Mouse (Mus musculus): ENCODE measurements around the gene Iqgap2. TPM values are rescaled to one million over a fixed set of nuclear protein-coding genes. Genes with fewer than 3 reads are reported as not detected.

The Iqgap2 gene
- 4.0 and 5.0 TPM in 2 replicates for polyA plus RNA-seq (2015; fragmentation: Nextera tagmentation; extraction: Ambion mirVana)

DNA sequence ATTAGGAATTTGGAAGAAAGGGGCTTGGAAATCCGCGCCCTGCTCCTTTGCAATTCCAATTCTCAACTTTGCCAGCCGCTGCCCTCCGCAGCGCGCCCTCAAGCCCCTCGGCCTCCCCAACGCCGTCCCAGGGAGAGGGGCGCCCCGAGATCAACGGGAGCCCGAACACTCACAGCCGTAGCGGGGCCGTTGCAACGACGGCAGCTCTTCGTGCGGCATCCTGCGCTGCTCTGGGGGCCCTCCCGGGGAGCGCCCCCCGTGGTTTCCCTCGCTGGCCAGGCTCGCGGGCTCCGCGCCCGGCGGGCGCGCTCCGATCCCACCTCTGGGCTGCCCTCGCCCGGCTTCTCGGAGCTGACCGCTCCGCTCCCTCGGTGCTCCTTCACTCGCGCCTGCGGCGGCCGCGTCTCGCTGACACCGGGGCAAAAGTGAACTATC is at the start of gene Iqgap2:
Iqgap2 (minus strand) TSS at position 432 of the 435 bp plus-strand sequence.
- Histone ChIP-seq H3K9ac (replicated peaks; ENCODE audit: low read depth, low read length) (peak within 1 kb of the TSS; percentile 76), H3K9me3 (ENCODE audit: control insufficient read depth, low read length) (no peaks in the 10 kb centered on the region), H3K27me3 (replicated peaks; ENCODE audit: control insufficient read depth, insufficient read depth, low read length) (no peaks in the 10 kb centered on the region), H3K27ac (ENCODE audit: low read length) (no peak within 1 kb of the TSS), H3K36me3 (ENCODE audit: control insufficient read depth, insufficient read depth) (no peaks in the 10 kb centered on the region), H3K4me1 (replicated peaks; ENCODE audit: control insufficient read depth, insufficient read depth, low read length) (peaks cover 22% of the 10 kb centered on the region), H3K4me2 (ENCODE audit: low read length) (peak within 1 kb of the TSS; percentile 64), H3K4me3 (replicated peaks; ENCODE audit: low read length) (peak within 1 kb of the TSS; percentile 79)
- WGBS, result under 1% methylated on average over 45 of the region's 48 CpGs
- peak; percentile 64 for ATAC-seq

DNA sequence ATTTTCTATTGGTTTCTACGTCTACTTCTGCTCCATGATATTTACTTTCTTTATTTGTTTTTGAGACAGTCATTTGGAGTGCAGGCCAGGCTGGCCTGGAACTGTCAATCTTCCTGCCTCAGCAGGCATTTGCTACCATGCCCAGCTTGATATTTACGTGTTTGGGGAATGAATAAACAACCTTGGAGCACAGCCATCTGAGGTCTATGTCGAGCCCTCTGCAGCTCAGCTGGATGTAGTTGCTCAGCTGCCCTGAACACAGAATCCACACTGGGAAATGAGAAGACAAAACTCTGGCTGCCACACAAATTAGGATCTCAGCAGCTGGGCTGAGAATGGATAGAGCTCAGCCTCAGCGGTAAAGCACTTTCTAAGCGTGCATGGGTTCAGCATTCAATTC is 49.1 kb upstream of the Iqgap2 start:
- Histone ChIP-seq H3K27me3 (replicated peaks; ENCODE audit: control insufficient read depth, insufficient read depth, low read length) (no peaks in the 10 kb centered on the region), H3K4me1 (replicated peaks; ENCODE audit: control insufficient read depth, insufficient read depth, low read length) (no peaks in the 10 kb centered on the region), H3K4me3 (replicated peaks; ENCODE audit: low read length) (no peak overlapping the region), H3K27ac (ENCODE audit: low read length) (no peak overlapping the region), H3K9me3 (ENCODE audit: control insufficient read depth, low read length) (no peaks in the 10 kb centered on the region), H3K9ac (replicated peaks; ENCODE audit: low read depth, low read length) (no peak overlapping the region), H3K4me2 (ENCODE audit: low read length) (no peak overlapping the region), H3K36me3 (ENCODE audit: control insufficient read depth, insufficient read depth) (no peaks in the 10 kb centered on the region)
- no peak for ATAC-seq
- 44% methylated on average over 5 of the region's 5 CpGs for WGBS

DNA sequence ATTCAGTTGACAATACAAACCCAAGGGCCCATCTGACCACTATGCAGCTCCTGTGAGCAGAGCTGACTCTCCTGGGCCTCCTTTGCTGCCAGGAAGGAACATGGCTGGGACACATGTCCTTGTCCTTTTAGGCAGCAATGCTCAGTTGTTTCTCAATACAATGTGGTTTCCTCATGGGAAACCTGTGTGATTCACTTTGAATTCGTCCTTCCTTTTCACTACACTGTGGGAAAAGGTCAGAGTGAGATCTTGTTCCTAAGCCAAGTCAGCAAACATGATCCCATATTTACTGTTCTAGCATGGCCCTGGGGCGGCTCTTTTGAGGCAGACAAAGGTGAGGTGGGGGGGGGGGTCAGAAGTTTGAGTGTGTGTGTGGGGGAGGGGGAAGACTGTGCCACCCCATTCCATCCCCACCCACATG is 32.5 kb upstream of the Iqgap2 start:
- Histone ChIP-seq H3K4me2 (ENCODE audit: low read length) (no peak overlapping the region), H3K36me3 (ENCODE audit: control insufficient read depth, insufficient read depth) (no peaks in the 10 kb centered on the region), H3K9me3 (ENCODE audit: control insufficient read depth, low read length) (no peaks in the 10 kb centered on the region), H3K27me3 (replicated peaks; ENCODE audit: control insufficient read depth, insufficient read depth, low read length) (no peaks in the 10 kb centered on the region), H3K4me1 (replicated peaks; ENCODE audit: control insufficient read depth, insufficient read depth, low read length) (no peaks in the 10 kb centered on the region), H3K4me3 (replicated peaks; ENCODE audit: low read length) (no peak overlapping the region), H3K9ac (replicated peaks; ENCODE audit: low read depth, low read length) (no peak overlapping the region), H3K27ac (ENCODE audit: low read length) (no peak overlapping the region)
- 75% methylated on average over 2 of the region's 2 CpGs for WGBS
- ATAC-seq, result no peak

- ATAC-seq, result no peak
- Histone ChIP-seq H3K9me3 (ENCODE audit: control insufficient read depth, low read length) (no peaks in the 10 kb centered on the region), H3K4me3 (replicated peaks; ENCODE audit: low read length) (no peak overlapping the region), H3K36me3 (ENCODE audit: control insufficient read depth, insufficient read depth) (no peaks in the 10 kb centered on the region), H3K27ac (ENCODE audit: low read length) (no peak overlapping the region), H3K4me2 (ENCODE audit: low read length) (no peak overlapping the region), H3K27me3 (replicated peaks; ENCODE audit: control insufficient read depth, insufficient read depth, low read length) (no peaks in the 10 kb centered on the region), H3K4me1 (replicated peaks; ENCODE audit: control insufficient read depth, insufficient read depth, low read length) (no peaks in the 10 kb centered on the region), H3K9ac (replicated peaks; ENCODE audit: low read depth, low read length) (no peak overlapping the region)
- WGBS, result 90% methylated on average over 4 of the region's 4 CpGs
Observed at GRCm38 (mm10) chr13:95922626-95923025, 30.9 kb upstream of the Iqgap2 start.

- no peak for ATAC-seq
- Histone ChIP-seq H3K27ac (ENCODE audit: low read length) (no peak overlapping the region), H3K36me3 (ENCODE audit: control insufficient read depth, insufficient read depth) (no peaks in the 10 kb centered on the region), H3K4me2 (ENCODE audit: low read length) (no peak overlapping the region), H3K27me3 (replicated peaks; ENCODE audit: control insufficient read depth, insufficient read depth, low read length) (no peaks in the 10 kb centered on the region), H3K9me3 (ENCODE audit: control insufficient read depth, low read length) (0 out of 2 replicates have a peak, but pooled peaks cover 2% of the 10 kb centered on the region), H3K9ac (replicated peaks; ENCODE audit: low read depth, low read length) (no peak overlapping the region), H3K4me1 (replicated peaks; ENCODE audit: control insufficient read depth, insufficient read depth, low read length) (no peaks in the 10 kb centered on the region), H3K4me3 (replicated peaks; ENCODE audit: low read length) (no peak overlapping the region)
- 94% methylated on average over 9 of the region's 9 CpGs for WGBS
Observed at GRCm38 (mm10) chr13:95918624-95919284, 27.0 kb upstream of the Iqgap2 start.

DNA sequence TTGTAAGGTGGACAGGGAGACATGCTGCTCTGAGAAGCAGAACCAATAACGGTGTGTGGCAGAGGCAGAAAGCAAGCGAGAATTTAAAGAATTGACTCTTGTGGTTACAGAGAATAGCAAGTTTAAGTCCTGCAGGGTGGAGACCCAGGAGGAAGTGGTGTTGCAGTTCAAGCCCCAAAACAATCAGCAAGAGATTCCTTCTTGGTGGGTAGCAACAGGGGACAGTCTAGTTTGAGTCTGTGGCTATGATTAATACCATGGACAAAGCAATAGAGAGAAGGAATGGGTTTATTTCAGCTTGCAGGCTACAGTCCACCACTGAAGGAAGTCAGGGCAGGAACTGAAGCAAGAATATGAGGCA is 21.3 kb upstream of the Iqgap2 start:
- H3K4me2 ChIP-seq (ENCODE audit: low read length), result no peak overlapping the region
- no peaks in the 10 kb centered on the region for H3K27me3 ChIP-seq (replicated peaks; ENCODE audit: control insufficient read depth, insufficient read depth, low read length)
- no peaks in the 10 kb centered on the region for H3K36me3 ChIP-seq (ENCODE audit: control insufficient read depth, insufficient read depth)
- H3K9ac ChIP-seq (replicated peaks; ENCODE audit: low read depth, low read length), result no peak overlapping the region
- no peak overlapping the region for H3K27ac ChIP-seq (ENCODE audit: low read length)
- peaks cover 20% of the 10 kb centered on the region for H3K4me1 ChIP-seq (replicated peaks; ENCODE audit: control insufficient read depth, insufficient read depth, low read length)
- ATAC-seq, result no peak
- H3K9me3 ChIP-seq (ENCODE audit: control insufficient read depth, low read length), result 0 out of 2 replicates have a peak, but pooled peaks cover 2% of the 10 kb centered on the region
- 77% methylated on average over 2 of the region's 2 CpGs for WGBS
- no peak overlapping the region for H3K4me3 ChIP-seq (replicated peaks; ENCODE audit: low read length)

- Histone ChIP-seq H3K4me3 (replicated peaks; ENCODE audit: low read length) (no peak overlapping the region), H3K9ac (replicated peaks; ENCODE audit: low read depth, low read length) (no peak overlapping the region), H3K4me1 (replicated peaks; ENCODE audit: control insufficient read depth, insufficient read depth, low read length) (peaks cover 20% of the 10 kb centered on the region), H3K27ac (ENCODE audit: low read length) (peak overlapping the region; percentile 53; the same call in 1 of the 2 replicates), H3K27me3 (replicated peaks; ENCODE audit: control insufficient read depth, insufficient read depth, low read length) (no peaks in the 10 kb centered on the region), H3K9me3 (ENCODE audit: control insufficient read depth, low read length) (0 out of 2 replicates have a peak, but pooled peaks cover 2% of the 10 kb centered on the region), H3K36me3 (ENCODE audit: control insufficient read depth, insufficient read depth) (no peaks in the 10 kb centered on the region), H3K4me2 (ENCODE audit: low read length) (no peak overlapping the region)
- ATAC-seq, result peak; percentile 82
- WGBS, result 54% methylated on average over 11 of the region's 11 CpGs
Observed at GRCm38 (mm10) chr13:95912157-95913045, 20.7 kb upstream of the Iqgap2 start.

GRCm38 (mm10) chr13:95910270-95910669 is 18.5 kb upstream of the Iqgap2 start:
- Histone ChIP-seq H3K27me3 (replicated peaks; ENCODE audit: control insufficient read depth, insufficient read depth, low read length) (no peaks in the 10 kb centered on the region), H3K4me1 (replicated peaks; ENCODE audit: control insufficient read depth, insufficient read depth, low read length) (peaks cover 20% of the 10 kb centered on the region), H3K9me3 (ENCODE audit: control insufficient read depth, low read length) (no peaks in the 10 kb centered on the region), H3K36me3 (ENCODE audit: control insufficient read depth, insufficient read depth) (no peaks in the 10 kb centered on the region), H3K27ac (ENCODE audit: low read length) (no peak overlapping the region), H3K4me3 (replicated peaks; ENCODE audit: low read length) (no peak overlapping the region), H3K9ac (replicated peaks; ENCODE audit: low read depth, low read length) (no peak overlapping the region), H3K4me2 (ENCODE audit: low read length) (no peak overlapping the region)
- ATAC-seq, result no peak
- 81% methylated on average over 9 of the region's 9 CpGs for WGBS

DNA sequence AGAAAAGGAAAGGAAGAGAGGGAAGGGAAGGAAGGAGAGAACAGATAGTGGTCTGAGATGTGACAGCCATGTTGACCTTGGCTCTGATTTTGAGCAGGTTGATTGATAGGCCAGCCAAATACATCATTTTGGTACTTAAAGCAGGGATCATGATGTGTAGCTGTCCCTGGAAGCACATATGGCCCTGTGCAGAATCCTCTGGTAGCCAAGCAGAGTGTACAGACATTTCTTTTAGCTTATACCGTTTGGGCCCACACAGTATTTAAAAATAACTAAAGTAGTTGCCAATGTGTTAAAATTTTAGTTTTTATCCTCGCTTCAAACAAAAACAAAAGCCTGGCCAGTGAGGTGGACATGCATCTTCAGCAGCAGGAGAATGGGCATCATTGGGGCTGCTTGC is 17.5 kb upstream of the Iqgap2 start:
- ATAC-seq, result no peak
- 70% methylated on average over 2 of the region's 2 CpGs for WGBS
- no peaks in the 10 kb centered on the region for H3K27me3 ChIP-seq (replicated peaks; ENCODE audit: control insufficient read depth, insufficient read depth, low read length)

More for the DNA sequence above, 17.5 kb upstream of the Iqgap2 start:
- Histone ChIP-seq H3K36me3 (ENCODE audit: control insufficient read depth, insufficient read depth) (no peaks in the 10 kb centered on the region), H3K9me3 (ENCODE audit: control insufficient read depth, low read length) (no peaks in the 10 kb centered on the region), H3K27ac (ENCODE audit: low read length) (no peak overlapping the region), H3K4me2 (ENCODE audit: low read length) (no peak overlapping the region), H3K4me1 (replicated peaks; ENCODE audit: control insufficient read depth, insufficient read depth, low read length) (peaks cover 20% of the 10 kb centered on the region), H3K9ac (replicated peaks; ENCODE audit: low read depth, low read length) (no peak overlapping the region), H3K4me3 (replicated peaks; ENCODE audit: low read length) (no peak overlapping the region)
